Mouse (Mus musculus) intestine, postnatal 0 days (tissue): ENCODE data around the gene Aven. TPM values are rescaled to one million over a fixed set of nuclear protein-coding genes. Genes with fewer than 3 reads are reported as not detected.

ENCODE experiments used
- ATAC-seq: fragments of 200-750 bp; cut with Nextera tagmentation; 2 replicates; pipeline ENCODE4 v1.8.0; 2017; ENCODE audit warnings: mild to moderate bottlenecking, moderate TSS enrichment, moderate library complexity
- H3K27ac ChIP-seq: fragments of 300-500 bp; sonication (generic); 2 replicates; pipeline ENCODE4 v1.5.1; 2014; ENCODE audit warnings: mild to moderate bottlenecking, low read depth, low read length, moderate library complexity
- H3K27me3 ChIP-seq: fragments of 300-500 bp; sonication (generic); replicated peaks from 2 replicates; pipeline ENCODE4 v1.6.1; 2014; ENCODE audit warnings: low read length, mixed read lengths; ENCODE audit not compliant: control insufficient read depth, insufficient read depth
- H3K36me3 ChIP-seq: fragments of 300-500 bp; sonication (generic); 2 replicates; pipeline ENCODE4 v1.6.1; 2014; ENCODE audit warnings: mild to moderate bottlenecking, moderate library complexity; ENCODE audit not compliant: control insufficient read depth, insufficient read depth
- H3K4me1 ChIP-seq: fragments of 300-500 bp; sonication (generic); replicated peaks from 2 replicates; pipeline ENCODE4 v1.6.1; 2014; ENCODE audit warnings: antibody characterized with exemption, low read length, mixed read lengths; ENCODE audit not compliant: control insufficient read depth, insufficient read depth
- H3K4me2 ChIP-seq: fragments of 300-500 bp; sonication (generic); replicated peaks from 2 replicates; pipeline ENCODE4 v1.6.1; 2014; ENCODE audit warnings: low read depth, mild to moderate bottlenecking, moderate library complexity
- H3K4me3 ChIP-seq: fragments of 300-500 bp; sonication (generic); 2 replicates; pipeline ENCODE4 v1.5.1; 2014; ENCODE audit warnings: low read depth, low read length
- H3K9ac ChIP-seq: fragments of 300-500 bp; sonication (generic); 2 replicates; pipeline ENCODE4 v1.6.1; 2014; ENCODE audit warnings: mild to moderate bottlenecking, low read depth, low read length
- H3K9me3 ChIP-seq: fragments of 300-500 bp; sonication (generic); 2 replicates; pipeline ENCODE4 v1.6.1; 2016; ENCODE audit warnings: mixed run types; ENCODE audit not compliant: control insufficient read depth
- CTCF ChIP-seq: sonication (generic); IDR thresholded peaks from 2 replicates; pipeline ENCODE4 v1.5.1; 2016; ENCODE audit warnings: low read depth, mild to moderate bottlenecking, control low read depth, antibody characterized with exemption, moderate library complexity
- WGBS: fragments of 180-500 bp; shearing (Covaris S2); extraction: QIAGEN DNeasy Blood & Tissue Kit; methylation state at CpG from one replicate; pipeline ENCODE4 v1.1.7; 2014; 5-methylcytosine and 5-hydroxymethylcytosine counted together
- polyA plus RNA-seq: library from polyadenylated mRNA; unstranded; fragments of >200 nt; fragmentation: Nextera tagmentation; extraction: Ambion mirVana; gene quantifications from 2 replicates; pipeline ENCODE4 v1.2.1, GENCODE M21; 2015

The Aven gene
- polyA plus RNA-seq, 1 experiment from 2014 or later: 5.9 TPM

DNA sequence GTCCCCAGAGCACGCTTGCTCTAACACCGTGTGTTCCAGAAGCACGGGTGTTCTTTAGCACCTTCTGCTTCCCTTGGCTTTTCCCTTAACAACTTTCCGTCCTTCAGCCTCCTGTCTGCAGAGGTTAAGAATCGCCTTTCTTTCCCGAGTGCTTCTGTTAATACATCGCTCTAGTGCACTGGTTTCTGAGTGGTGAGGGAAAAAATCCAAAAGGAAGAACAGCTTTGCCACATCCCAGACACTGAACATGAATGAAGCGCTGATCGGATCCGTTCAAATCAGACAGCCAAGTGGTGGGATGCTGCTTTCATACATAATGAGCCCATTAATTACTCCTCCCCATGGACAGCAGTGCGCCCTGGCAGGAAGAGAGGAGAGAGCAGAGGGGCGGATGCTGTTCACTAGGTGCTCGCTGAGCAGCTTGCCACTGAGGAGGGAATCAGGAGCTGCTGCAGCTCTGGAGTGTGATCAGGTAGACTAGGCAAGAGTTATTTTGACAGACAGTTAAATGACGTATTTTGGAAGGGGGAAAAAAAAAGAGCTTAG lies 42.0 kb downstream of the Aven start:
- Histone ChIP-seq H3K9ac (no peak overlapping the region), H3K4me3 (no peak overlapping the region), H3K4me2 (no peak overlapping the region), H3K27me3 (no peaks in the 10 kb centered on the region), H3K36me3 (no peaks in the 10 kb centered on the region), H3K27ac (no peak overlapping the region), H3K4me1 (no peaks in the 10 kb centered on the region), H3K9me3 (no peaks in the 10 kb centered on the region)
- WGBS: 71% methylated on average over 14 of the region's 14 CpGs
- ATAC-seq: no peak
- no peak for TF ChIP-seq CTCF

DNA sequence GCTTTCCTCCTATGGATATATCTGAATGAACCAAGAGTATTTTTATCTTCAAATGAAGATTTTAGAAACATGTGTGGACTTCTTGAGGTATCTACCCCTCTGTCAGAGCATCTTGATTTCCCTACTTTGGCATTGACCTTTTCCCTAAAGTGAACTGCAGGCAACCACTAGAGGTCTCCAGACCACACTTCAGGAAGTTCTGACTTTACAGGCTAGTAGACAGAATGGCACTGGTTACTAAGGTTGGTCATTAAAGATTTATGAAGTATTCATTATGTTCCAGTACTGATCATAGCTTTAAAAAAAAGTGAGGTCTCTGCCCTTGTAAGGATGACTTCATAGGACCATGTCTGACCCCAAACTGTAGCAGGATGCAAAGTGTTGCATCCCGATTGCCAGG lies 46.0 kb downstream of the Aven start:
- H3K9ac ChIP-seq: no peak overlapping the region
- no peaks in the 10 kb centered on the region for H3K4me1 ChIP-seq
- no peak overlapping the region for H3K27ac ChIP-seq
- no peaks in the 10 kb centered on the region for H3K27me3 ChIP-seq
- no peaks in the 10 kb centered on the region for H3K9me3 ChIP-seq
- no peaks in the 10 kb centered on the region for H3K36me3 ChIP-seq
- WGBS: 100% methylated on average over 1 of the region's 1 CpGs
- H3K4me2 ChIP-seq: no peak overlapping the region
- no peak overlapping the region for H3K4me3 ChIP-seq
- no peak for ATAC-seq
- TF ChIP-seq CTCF: peak; percentile 71

DNA sequence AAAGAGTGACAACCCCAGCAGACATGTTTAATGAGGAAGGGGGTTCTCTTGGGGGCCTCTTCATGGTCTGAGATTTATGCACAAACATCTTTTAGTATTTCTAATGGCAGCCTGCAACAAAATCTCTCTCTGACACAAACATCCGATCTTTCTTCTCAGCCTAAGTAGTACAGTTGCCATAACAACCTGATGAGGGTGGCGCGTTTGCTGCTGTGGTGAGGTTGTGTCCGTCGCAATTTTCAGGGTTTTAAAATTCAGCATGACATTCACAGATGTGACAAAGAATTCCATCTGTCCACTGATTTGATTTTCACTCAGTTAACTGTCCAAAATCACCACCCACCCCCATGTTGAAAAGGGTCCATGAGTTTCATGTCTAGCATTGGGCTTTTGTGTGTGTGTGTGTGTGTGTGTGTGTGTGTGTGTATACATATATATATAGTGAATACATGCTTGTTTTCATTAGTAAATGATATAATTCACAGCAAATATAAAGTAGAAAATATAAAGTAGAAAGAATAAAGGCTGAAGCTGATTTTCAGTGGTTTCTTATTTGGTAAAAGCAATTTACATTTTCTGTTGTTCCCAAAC lies 49.0 kb downstream of the Aven start:
- Histone ChIP-seq H3K27ac (no peak overlapping the region), H3K36me3 (no peaks in the 10 kb centered on the region), H3K4me1 (no peaks in the 10 kb centered on the region), H3K4me3 (no peak overlapping the region), H3K4me2 (no peak overlapping the region), H3K9me3 (no peaks in the 10 kb centered on the region), H3K27me3 (no peaks in the 10 kb centered on the region), H3K9ac (no peak overlapping the region)
- no peak for ATAC-seq
- no peak for TF ChIP-seq CTCF
- WGBS: 85% methylated on average over 5 of the region's 5 CpGs

DNA sequence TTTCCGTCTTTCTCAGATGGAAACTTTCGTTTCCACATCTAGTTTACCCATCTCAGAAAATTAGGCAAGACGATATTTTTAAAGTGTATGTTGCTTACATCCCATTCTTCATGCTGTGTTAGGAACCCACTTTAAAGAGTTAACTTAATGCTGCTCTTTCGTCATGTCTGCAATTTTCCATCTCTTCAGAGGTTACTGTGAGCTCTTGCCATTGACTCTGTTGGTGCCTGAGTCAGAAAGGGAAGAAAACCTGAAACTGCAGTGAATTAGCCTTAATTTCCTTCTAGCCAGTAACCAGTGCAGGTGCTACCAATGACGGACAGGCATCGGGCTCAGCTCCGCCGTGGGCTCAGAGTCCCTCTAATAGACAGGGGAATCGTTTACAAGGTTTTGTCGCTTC lies 63.8 kb downstream of the Aven start:
- no peak for TF ChIP-seq CTCF
- Histone ChIP-seq H3K4me2 (no peak overlapping the region), H3K4me3 (no peak overlapping the region), H3K9me3 (no peaks in the 10 kb centered on the region), H3K4me1 (no peaks in the 10 kb centered on the region), H3K9ac (no peak overlapping the region), H3K36me3 (0 out of 2 replicates have a peak, but pooled peaks cover 3% of the 10 kb centered on the region), H3K27ac (no peak overlapping the region), H3K27me3 (no peaks in the 10 kb centered on the region)
- no peak for ATAC-seq
- WGBS: 92% methylated on average over 10 of the region's 10 CpGs

DNA sequence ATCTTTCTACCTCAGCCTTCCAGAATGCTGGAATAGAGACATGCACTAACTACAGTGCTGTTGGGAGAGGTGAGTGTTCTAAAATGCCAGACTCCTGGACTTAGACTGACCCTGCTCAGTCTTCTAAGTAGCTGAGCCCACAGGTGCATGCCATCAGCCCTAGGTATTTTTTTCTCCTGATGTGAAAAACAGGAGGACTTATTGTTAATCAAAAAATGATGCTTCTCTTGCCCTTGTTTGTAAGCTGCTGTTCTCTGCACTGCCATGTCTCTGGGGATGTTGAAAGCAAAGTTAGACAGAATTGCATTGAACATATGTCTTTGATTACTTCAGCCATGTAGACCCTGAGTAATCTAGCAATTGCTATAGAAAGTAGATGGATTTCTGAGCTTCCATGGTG lies 64.7 kb downstream of the Aven start:
- H3K27ac ChIP-seq: no peak overlapping the region
- no peaks in the 10 kb centered on the region for H3K27me3 ChIP-seq
- no peak overlapping the region for H3K4me3 ChIP-seq
- 0 out of 2 replicates have a peak, but pooled peaks cover 3% of the 10 kb centered on the region for H3K36me3 ChIP-seq
- ATAC-seq: no peak
- no peak overlapping the region for H3K9ac ChIP-seq
- no peaks in the 10 kb centered on the region for H3K4me1 ChIP-seq
- no peak overlapping the region for H3K4me2 ChIP-seq
- no peaks in the 10 kb centered on the region for H3K9me3 ChIP-seq
- TF ChIP-seq CTCF: no peak

DNA sequence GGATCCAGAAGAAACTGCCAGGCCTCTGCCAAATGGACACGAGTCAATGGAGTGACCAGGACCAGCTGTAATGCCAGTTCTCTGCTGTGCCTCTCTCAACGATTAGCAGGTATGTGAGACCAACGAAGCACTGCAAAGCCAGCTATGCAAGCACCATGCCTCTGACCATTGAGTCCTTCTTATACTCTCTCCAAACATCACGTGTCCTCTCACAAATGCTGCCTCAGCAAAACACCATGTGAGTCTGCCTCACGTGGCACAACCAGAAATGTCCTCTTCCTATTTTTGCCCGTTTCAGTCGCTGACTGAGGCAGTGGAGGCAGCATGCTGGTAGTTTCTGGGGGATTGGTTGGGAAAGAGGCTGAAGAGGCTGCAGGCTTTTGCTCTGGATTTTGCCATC lies 68.8 kb downstream of the Aven start:
- H3K27me3 ChIP-seq: no peaks in the 10 kb centered on the region
- 87% methylated on average over 7 of the region's 7 CpGs for WGBS
- ATAC-seq: no peak
- no peaks in the 10 kb centered on the region for H3K9me3 ChIP-seq
- no peak overlapping the region for H3K4me2 ChIP-seq
- 0 out of 2 replicates have a peak, but pooled peaks cover 3% of the 10 kb centered on the region for H3K36me3 ChIP-seq
- no peak overlapping the region for H3K4me3 ChIP-seq
- H3K4me1 ChIP-seq: no peaks in the 10 kb centered on the region
- H3K9ac ChIP-seq: no peak overlapping the region
- H3K27ac ChIP-seq: no peak overlapping the region
- no peak for TF ChIP-seq CTCF

DNA sequence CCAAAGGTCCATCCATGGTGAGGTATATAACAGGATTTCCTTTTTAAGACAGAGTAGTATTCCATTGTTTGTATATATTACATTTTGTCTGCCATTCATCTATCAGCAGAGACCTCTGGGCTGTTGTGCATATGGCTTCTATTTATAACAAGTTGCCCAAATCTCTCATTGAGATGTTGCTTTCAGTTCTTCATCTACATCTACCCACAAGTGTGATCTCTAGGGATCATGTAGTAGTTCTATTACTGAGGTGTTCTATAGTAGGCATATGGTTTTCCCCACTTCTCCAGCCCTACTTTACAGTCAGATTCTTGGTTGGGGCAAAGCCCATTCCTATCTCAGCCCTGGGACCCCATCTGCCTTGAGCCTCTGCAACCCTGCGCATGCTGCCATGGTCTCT lies 72.3 kb downstream of the Aven start:
- no peak overlapping the region for H3K9ac ChIP-seq
- H3K4me3 ChIP-seq: no peak overlapping the region
- H3K4me2 ChIP-seq: no peak overlapping the region
- H3K4me1 ChIP-seq: no peaks in the 10 kb centered on the region
- 0 out of 2 replicates have a peak, but pooled peaks cover 3% of the 10 kb centered on the region for H3K36me3 ChIP-seq
- WGBS: 97% methylated on average over 1 of the region's 1 CpGs
- H3K27ac ChIP-seq: no peak overlapping the region
- no peak for TF ChIP-seq CTCF
- no peaks in the 10 kb centered on the region for H3K27me3 ChIP-seq
- H3K9me3 ChIP-seq: no peaks in the 10 kb centered on the region
- no peak for ATAC-seq
